Mouse (Mus musculus): ENCODE measurements around the gene Nfasc. TPM values are rescaled to one million over a fixed set of nuclear protein-coding genes. Genes with fewer than 3 reads are reported as not detected.

Gene Nfasc
- polyA plus RNA-seq, 1 experiment, result not detected

DNA sequence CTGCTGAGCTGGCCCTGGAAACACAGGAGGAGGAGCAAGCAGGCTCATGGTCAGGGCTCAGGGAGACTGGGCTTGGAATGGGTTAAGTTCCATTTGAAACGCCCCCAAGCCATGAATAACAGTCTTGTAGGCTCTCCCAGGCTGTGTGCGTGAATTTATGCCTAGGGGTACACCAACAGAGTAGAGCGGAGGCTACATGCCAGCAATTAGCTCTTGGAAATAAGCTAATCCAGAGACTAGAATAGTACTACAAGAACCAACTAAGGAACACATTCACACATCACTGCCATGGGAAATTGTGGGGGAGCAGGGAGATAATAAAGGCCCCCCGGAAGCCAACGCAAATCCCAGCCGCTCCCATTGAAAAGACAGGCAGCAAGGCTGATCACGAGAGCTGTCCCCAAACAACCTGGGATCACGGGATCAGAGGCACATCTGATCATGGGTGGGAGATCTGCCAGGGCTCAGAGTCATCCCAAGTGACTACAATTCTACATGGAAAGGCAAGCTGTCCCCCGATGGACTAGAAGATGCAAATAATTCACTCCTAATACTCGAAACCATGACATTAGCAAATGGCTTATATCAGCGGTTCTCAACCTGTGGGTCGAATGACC, 87.6 kb downstream of the Nfasc start:
- TF ChIP-seq CTCF (IDR thresholded peaks at IDR 0.05; ENCODE audit: low read depth, low read length) (no peak), POLR2A (IDR thresholded peaks at IDR 0.05; ENCODE audit: borderline replicate concordance, low read depth, low read length) (no peak)
- H3K4me3 ChIP-seq (ENCODE audit: insufficient read depth, low read length), result no peak overlapping the region
- H3K4me1 ChIP-seq (ENCODE audit: control insufficient read depth, insufficient read depth, low read length), result no peaks in the 10 kb centered on the region
- H3K27ac ChIP-seq (ENCODE audit: insufficient read depth, low read depth, low read length), result no peak overlapping the region

- Histone ChIP-seq H3K4me1 (ENCODE audit: control insufficient read depth, insufficient read depth, low read length) (no peaks in the 10 kb centered on the region), H3K4me3 (ENCODE audit: insufficient read depth, low read length) (no peak overlapping the region), H3K27ac (ENCODE audit: insufficient read depth, low read depth, low read length) (no peak overlapping the region)
- TF ChIP-seq CTCF (IDR thresholded peaks at IDR 0.05; ENCODE audit: low read depth, low read length) (no peak), POLR2A (IDR thresholded peaks at IDR 0.05; ENCODE audit: borderline replicate concordance, low read depth, low read length) (no peak)
These were observed 88.4 kb downstream of the Nfasc start for GRCm38 (mm10) chr1:132653161-132653560.

GRCm38 (mm10) chr1:132650680-132651079, 90.9 kb downstream of the Nfasc start:
- Histone ChIP-seq H3K4me3 (ENCODE audit: insufficient read depth, low read length) (no peak overlapping the region), H3K27ac (ENCODE audit: insufficient read depth, low read depth, low read length) (no peak overlapping the region), H3K4me1 (ENCODE audit: control insufficient read depth, insufficient read depth, low read length) (no peaks in the 10 kb centered on the region)
- TF ChIP-seq CTCF (IDR thresholded peaks at IDR 0.05; ENCODE audit: low read depth, low read length) (no peak), POLR2A (IDR thresholded peaks at IDR 0.05; ENCODE audit: borderline replicate concordance, low read depth, low read length) (no peak)

DNA sequence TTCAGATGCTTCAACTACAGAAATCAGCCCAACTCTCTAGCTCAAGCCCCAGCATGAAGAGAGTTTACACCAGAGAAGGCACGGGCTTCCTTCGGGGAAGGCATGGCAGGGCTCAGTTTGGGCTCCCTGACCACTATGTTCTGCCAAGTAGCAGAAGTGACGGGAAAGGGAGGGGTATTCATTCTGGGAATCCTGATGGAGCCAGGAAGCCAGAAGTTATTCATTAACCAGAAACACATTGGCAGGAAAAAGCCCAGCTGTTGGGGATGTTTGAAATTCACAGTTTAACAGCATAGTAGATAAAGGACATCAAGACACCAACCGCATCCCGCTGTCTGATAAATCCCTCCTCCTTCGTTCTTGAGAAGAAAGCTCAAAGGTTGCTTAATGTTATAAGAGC, 93.6 kb downstream of the Nfasc start:
- no peak overlapping the region for H3K4me3 ChIP-seq (ENCODE audit: insufficient read depth, low read length)
- no peaks in the 10 kb centered on the region for H3K4me1 ChIP-seq (ENCODE audit: control insufficient read depth, insufficient read depth, low read length)
- H3K27ac ChIP-seq (ENCODE audit: insufficient read depth, low read depth, low read length), result no peak overlapping the region
- no peak for TF ChIP-seq CTCF (IDR thresholded peaks at IDR 0.05; ENCODE audit: low read depth, low read length)
- TF ChIP-seq POLR2A (IDR thresholded peaks at IDR 0.05; ENCODE audit: borderline replicate concordance, low read depth, low read length), result no peak

- no peak overlapping the region for H3K4me3 ChIP-seq (ENCODE audit: insufficient read depth, low read length)
- no peaks in the 10 kb centered on the region for H3K4me1 ChIP-seq (ENCODE audit: control insufficient read depth, insufficient read depth, low read length)
- TF ChIP-seq CTCF (IDR thresholded peaks at IDR 0.05; ENCODE audit: low read depth, low read length), result no peak
- TF ChIP-seq POLR2A (IDR thresholded peaks at IDR 0.05; ENCODE audit: borderline replicate concordance, low read depth, low read length), result no peak
- no peak overlapping the region for H3K27ac ChIP-seq (ENCODE audit: insufficient read depth, low read depth, low read length)
These were observed 100.4 kb downstream of the Nfasc start for GRCm38 (mm10) chr1:132641049-132641795.

DNA sequence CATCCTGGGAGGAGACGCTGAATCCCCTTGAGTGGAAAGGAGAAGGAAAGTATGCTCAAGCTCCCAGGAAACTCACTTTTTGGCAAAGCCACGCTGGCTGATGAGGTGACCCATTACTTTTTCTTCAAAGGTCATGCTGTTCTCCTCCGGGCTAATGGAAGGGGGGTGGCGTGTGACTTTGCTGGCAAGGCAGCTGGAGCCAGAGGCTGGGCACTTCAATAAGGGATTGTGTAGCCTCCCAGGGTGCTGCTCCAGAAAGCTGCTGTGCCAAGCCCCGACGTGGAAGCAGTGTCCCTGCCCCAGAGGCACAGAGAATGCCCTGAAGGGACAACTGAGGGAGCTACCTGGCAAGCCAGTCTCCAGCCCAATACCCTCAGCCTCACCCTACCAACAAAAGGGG, 101.3 kb downstream of the Nfasc start:
- no peak overlapping the region for H3K27ac ChIP-seq (ENCODE audit: insufficient read depth, low read depth, low read length)
- H3K4me3 ChIP-seq (ENCODE audit: insufficient read depth, low read length), result no peak overlapping the region
- TF ChIP-seq POLR2A (IDR thresholded peaks at IDR 0.05; ENCODE audit: borderline replicate concordance, low read depth, low read length) (no peak), CTCF (IDR thresholded peaks at IDR 0.05; ENCODE audit: low read depth, low read length) (no peak)

DNA sequence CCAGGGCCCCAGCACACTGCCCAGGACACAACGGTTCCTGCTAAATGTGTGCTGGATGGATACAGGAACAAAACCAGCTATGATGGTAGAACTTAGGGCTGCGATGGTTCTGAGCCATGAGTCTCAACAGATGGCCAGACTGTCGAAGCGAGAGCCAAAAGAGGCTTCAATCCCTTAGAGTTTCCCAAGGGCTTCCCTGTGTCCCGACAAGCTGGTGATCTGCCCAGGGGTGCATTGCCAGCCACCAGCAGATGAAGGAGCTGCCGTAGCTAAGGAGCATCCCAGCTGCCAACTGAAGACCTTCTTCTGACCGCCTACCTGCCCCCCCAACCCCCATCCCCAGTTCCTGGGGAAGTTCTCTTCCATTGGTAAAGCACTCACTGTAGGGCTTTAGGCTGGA, 104.3 kb downstream of the Nfasc start:
- no peak for TF ChIP-seq POLR2A (IDR thresholded peaks at IDR 0.05; ENCODE audit: borderline replicate concordance, low read depth, low read length)
- TF ChIP-seq CTCF (IDR thresholded peaks at IDR 0.05; ENCODE audit: low read depth, low read length), result no peak
- Histone ChIP-seq H3K27ac (ENCODE audit: insufficient read depth, low read depth, low read length) (no peak overlapping the region), H3K4me1 (ENCODE audit: control insufficient read depth, insufficient read depth, low read length) (no peaks in the 10 kb centered on the region), H3K4me3 (ENCODE audit: insufficient read depth, low read length) (no peak overlapping the region)

More for the DNA sequence above, 101.3 kb downstream of the Nfasc start:
- H3K4me1 ChIP-seq (ENCODE audit: control insufficient read depth, insufficient read depth, low read length), result no peaks in the 10 kb centered on the region

- TF ChIP-seq CTCF (IDR thresholded peaks at IDR 0.05; ENCODE audit: low read depth, low read length), result no peak
- TF ChIP-seq POLR2A (IDR thresholded peaks at IDR 0.05; ENCODE audit: borderline replicate concordance, low read depth, low read length), result no peak
- H3K27ac ChIP-seq (ENCODE audit: insufficient read depth, low read depth, low read length), result no peak overlapping the region
- H3K4me1 ChIP-seq (ENCODE audit: control insufficient read depth, insufficient read depth, low read length), result no peaks in the 10 kb centered on the region
- H3K4me3 ChIP-seq (ENCODE audit: insufficient read depth, low read length), result no peak overlapping the region
These were observed 111.8 kb downstream of the Nfasc start for GRCm38 (mm10) chr1:132629611-132630370.

- TF ChIP-seq POLR2A (IDR thresholded peaks at IDR 0.05; ENCODE audit: borderline replicate concordance, low read depth, low read length) (no peak), CTCF (IDR thresholded peaks at IDR 0.05; ENCODE audit: low read depth, low read length) (no peak)
These were observed 113.0 kb downstream of the Nfasc start for GRCm38 (mm10) chr1:132628599-132628998.

GRCm38 (mm10) chr1:132628183-132628582, 113.4 kb downstream of the Nfasc start:
- Histone ChIP-seq H3K27ac (ENCODE audit: insufficient read depth, low read depth, low read length) (no peak overlapping the region), H3K4me3 (ENCODE audit: insufficient read depth, low read length) (no peak overlapping the region), H3K4me1 (ENCODE audit: control insufficient read depth, insufficient read depth, low read length) (no peaks in the 10 kb centered on the region)
- TF ChIP-seq POLR2A (IDR thresholded peaks at IDR 0.05; ENCODE audit: borderline replicate concordance, low read depth, low read length), result no peak
- no peak for TF ChIP-seq CTCF (IDR thresholded peaks at IDR 0.05; ENCODE audit: low read depth, low read length)

More at GRCm38 (mm10) chr1:132628599-132628998, 113.0 kb downstream of the Nfasc start:
- no peak overlapping the region for H3K4me3 ChIP-seq (ENCODE audit: insufficient read depth, low read length)
- no peak overlapping the region for H3K27ac ChIP-seq (ENCODE audit: insufficient read depth, low read depth, low read length)
- no peaks in the 10 kb centered on the region for H3K4me1 ChIP-seq (ENCODE audit: control insufficient read depth, insufficient read depth, low read length)
